Mouse (Mus musculus) heart, adult 2 months (tissue): ENCODE measurements around the gene Myl10. TPM values are rescaled to one million over a fixed set of nuclear protein-coding genes. Genes with fewer than 3 reads are reported as not detected.

ENCODE experiments used
- DNase-seq, 2 experiments: peaks; one replicate each; pipeline ENCODE4 v3.0.0; 2021
- H3K27ac ChIP-seq: fragments of 200-600 bp; 2 replicates; pipeline ENCODE4 v1.8.1; 2022
- H3K27me3 ChIP-seq: fragments of 200-500 bp; 2 replicates; pipeline ENCODE4 v1.6.1; 2012; ENCODE audit warnings: mild to moderate bottlenecking, low read length, inconsistent platforms, mixed read lengths; ENCODE audit not compliant: control insufficient read depth, insufficient read depth
- H3K36me3 ChIP-seq: fragments of 200-500 bp; 2 replicates; pipeline ENCODE4 v1.6.1; 2012; ENCODE audit warnings: low read length, inconsistent platforms; ENCODE audit not compliant: control insufficient read depth, insufficient read depth
- H3K4me1 ChIP-seq: fragments of 200-500 bp; 2 replicates; pipeline ENCODE4 v1.6.1; 2011; ENCODE audit warnings: low read length; ENCODE audit not compliant: control insufficient read depth, insufficient read depth
- H3K4me3 ChIP-seq: fragments of 200-600 bp; 2 replicates; pipeline ENCODE4 v1.8.1; 2022
- H3K79me2 ChIP-seq: fragments of 200-500 bp; replicated peaks from 2 replicates; pipeline ENCODE4 v1.6.1; 2012; ENCODE audit warnings: mild to moderate bottlenecking, inconsistent platforms, low read length, moderate library complexity, mixed read lengths; ENCODE audit not compliant: control insufficient read depth, insufficient read depth
- H3K9ac ChIP-seq: fragments of 200-500 bp; 2 replicates; pipeline ENCODE4 v1.6.1; 2012; ENCODE audit warnings: low read depth, mild to moderate bottlenecking, control low read depth, inconsistent platforms, low read length, mixed read lengths
- CTCF ChIP-seq: fragments of 200-600 bp; IDR thresholded peaks from 2 replicates; pipeline ENCODE4 v1.8.1; 2022; ENCODE audit warnings: antibody characterized with exemption, mild to moderate bottlenecking, moderate library complexity
- EP300 ChIP-seq: fragments of 200-500 bp; IDR thresholded peaks from 2 replicates; pipeline ENCODE4 v1.6.1; 2011; ENCODE audit warnings: low read depth, low read length, control low read depth; ENCODE audit not compliant: insufficient read depth
- POLR2A ChIP-seq: fragments of 200-500 bp; IDR thresholded peaks from 2 replicates; pipeline ENCODE4 v1.6.1; 2011; ENCODE audit warnings: mild to moderate bottlenecking, low read depth, low read length, control low read depth; ENCODE audit not compliant: insufficient read depth
- WGBS: fragments of 180-500 bp; shearing (Covaris S2); methylation state at CpG from one replicate; pipeline ENCODE4 v1.1.7; 2018; 5-methylcytosine and 5-hydroxymethylcytosine counted together
- intact Hi-C: fragments of 180-260 bp; cut with DNase I; formaldehyde crosslinking; loops from one replicate; pipeline ENCODE4 v1.15.1; 2025
- polyA plus RNA-seq: library from polyadenylated mRNA; depleted of rRNA; stranded (reverse); fragments of >200 nt; gene quantifications from 2 replicates; pipeline ENCODE4 v1.2.3, GENCODE M21; 2012
- total RNA-seq, 2 experiments: library from RNA; stranded (reverse); gene quantifications; 2 replicates each; pipeline ENCODE4 v1.2.3; 2021

The Myl10 gene
- total and polyA plus RNA-seq, 3 experiments: not detected

GRCm38 (mm10) chr5:136702159-136702725 is 9.3 kb downstream of the Myl10 start:
- Histone ChIP-seq H3K4me3 (no peak overlapping the region), H3K36me3 (no peaks in the 10 kb centered on the region), H3K4me1 (no peaks in the 10 kb centered on the region), H3K9ac (no peak overlapping the region), H3K79me2 (no peaks in the 10 kb centered on the region), H3K27me3 (no peaks in the 10 kb centered on the region), H3K27ac (no peak overlapping the region)
- DNase-seq: no peak
- 52% methylated on average over 3 of the region's 3 CpGs for WGBS
- no peak for TF ChIP-seq POLR2A
- TF ChIP-seq EP300: no peak
- TF ChIP-seq CTCF: no peak
- intact Hi-C loops: no loop called here

- Histone ChIP-seq H3K27me3 (no peaks in the 10 kb centered on the region), H3K79me2 (no peaks in the 10 kb centered on the region)
- WGBS: 35% methylated on average over 3 of the region's 3 CpGs
These were observed 10.8 kb downstream of the Myl10 start for GRCm38 (mm10) chr5:136703751-136704150.

GRCm38 (mm10) chr5:136704151-136704550 is 11.2 kb downstream of the Myl10 start:
- H3K4me3 ChIP-seq: no peak overlapping the region
- no peak overlapping the region for H3K9ac ChIP-seq
- WGBS: 79% methylated on average over 8 of the region's 8 CpGs
- TF ChIP-seq EP300 (no peak), CTCF (no peak), POLR2A (no peak)
- no peaks in the 10 kb centered on the region for H3K27me3 ChIP-seq
- no peaks in the 10 kb centered on the region for H3K79me2 ChIP-seq
- no peaks in the 10 kb centered on the region for H3K4me1 ChIP-seq
- intact Hi-C loops: no loop called here
- H3K36me3 ChIP-seq: no peaks in the 10 kb centered on the region
- no peak overlapping the region for H3K27ac ChIP-seq
- no peak for DNase-seq

More at GRCm38 (mm10) chr5:136703751-136704150, 10.8 kb downstream of the Myl10 start:
- Histone ChIP-seq H3K36me3 (no peaks in the 10 kb centered on the region), H3K27ac (no peak overlapping the region), H3K4me1 (no peaks in the 10 kb centered on the region), H3K4me3 (no peak overlapping the region), H3K9ac (no peak overlapping the region)
- TF ChIP-seq POLR2A (no peak), CTCF (peak; percentile 95), EP300 (no peak)
- DNase-seq: peak; percentile 57 to 77
- intact Hi-C loops: no loop called here

GRCm38 (mm10) chr5:136705532-136705931 is 12.6 kb downstream of the Myl10 start:
- no peaks in the 10 kb centered on the region for H3K27me3 ChIP-seq
- no peak for DNase-seq
- H3K4me3 ChIP-seq: no peak overlapping the region
- 97% methylated on average over 3 of the region's 3 CpGs for WGBS
- intact Hi-C loops: loop anchor here (5.0 kb wide), 1 partner anchor 423 kb away; no protein-coding TSS in a partner anchor
- no peaks in the 10 kb centered on the region for H3K36me3 ChIP-seq
- no peaks in the 10 kb centered on the region for H3K79me2 ChIP-seq
- H3K27ac ChIP-seq: no peak overlapping the region
- H3K4me1 ChIP-seq: no peaks in the 10 kb centered on the region
- H3K9ac ChIP-seq: no peak overlapping the region
- TF ChIP-seq POLR2A (no peak), EP300 (no peak), CTCF (peak; percentile 65)

- no peak overlapping the region for H3K9ac ChIP-seq
- H3K36me3 ChIP-seq: no peaks in the 10 kb centered on the region
- WGBS: 3% methylated on average over 9 of the region's 9 CpGs
- no peaks in the 10 kb centered on the region for H3K27me3 ChIP-seq
- no peak overlapping the region for H3K4me3 ChIP-seq
- intact Hi-C loops: loop anchor here (2.0 to 5.0 kb wide), 3 partner anchors 425 to 506 kb away; no protein-coding TSS in a partner anchor
- H3K27ac ChIP-seq: no peak overlapping the region
- peak; percentile 83 for TF ChIP-seq CTCF
- no peak for TF ChIP-seq EP300
- H3K4me1 ChIP-seq: no peaks in the 10 kb centered on the region
- DNase-seq: peak; percentile 46 to 59
- no peaks in the 10 kb centered on the region for H3K79me2 ChIP-seq
These were observed 13.9 kb downstream of the Myl10 start for GRCm38 (mm10) chr5:136706803-136707202.

GRCm38 (mm10) chr5:136708116-136708515 is 15.2 kb downstream of the Myl10 start:
- Histone ChIP-seq H3K9ac (no peak overlapping the region), H3K4me1 (no peaks in the 10 kb centered on the region), H3K27ac (no peak overlapping the region), H3K36me3 (no peaks in the 10 kb centered on the region), H3K4me3 (no peak overlapping the region), H3K79me2 (no peaks in the 10 kb centered on the region), H3K27me3 (no peaks in the 10 kb centered on the region)
- TF ChIP-seq EP300 (no peak), POLR2A (no peak), CTCF (no peak)
- 73% methylated on average over 12 of the region's 12 CpGs for WGBS
- DNase-seq: no peak
- intact Hi-C loops: loop anchor here (5.0 kb wide), 1 partner anchor 426 kb away; no protein-coding TSS in a partner anchor
